Mouse (Mus musculus) MEL (cell line): Measurements from ENCODE around the gene Btg1.

Source experiments
- CTCF ChIP-seq, 3 experiments: IDR thresholded peaks in 2 of 3; conservative IDR thresholded peaks in 1 of 3; 2 replicates each; pipeline ENCODE4 v1.5.1; 2011 to 2012; ENCODE audit warnings: low read length in 3 of 3, low read depth in 2 of 3, mild to moderate bottlenecking in 2 of 3, improper control_type of control experiment in 1 of 3, inconsistent platforms in 1 of 3, mixed read lengths in 1 of 3, moderate library complexity in 1 of 3; ENCODE audit not compliant: control insufficient read depth in 1 of 3, insufficient read depth in 1 of 3, poor library complexity in 1 of 3, severe bottlenecking in 1 of 3
- JUND ChIP-seq: IDR thresholded peaks from 2 replicates; pipeline ENCODE4 v1.6.1; 2011; ENCODE audit warnings: low read depth, mild to moderate bottlenecking, improper control_type of control experiment, low read length
- KAT2A ChIP-seq: conservative IDR thresholded peaks from 2 replicates; pipeline ENCODE4 v1.6.1; 2012; ENCODE audit warnings: low read depth, low read length, improper control_type of control experiment, inconsistent platforms
- POLR2A ChIP-seq, 2 experiments: IDR thresholded peaks; 2 replicates each; pipeline ENCODE4 v1.6.1; 2011 to 2012; ENCODE audit warnings: low read length in 2 of 2, mild to moderate bottlenecking in 2 of 2, control low read depth in 1 of 2, improper control_type of control experiment in 1 of 2, low read depth in 1 of 2, moderate library complexity in 1 of 2; ENCODE audit not compliant: control insufficient read depth in 1 of 2, insufficient read depth in 1 of 2, poor library complexity in 1 of 2
- USF1 ChIP-seq: IDR thresholded peaks from 2 replicates; pipeline ENCODE4 v1.6.1; 2014; ENCODE audit warnings: low read depth, mild to moderate bottlenecking, inconsistent platforms, low read length, improper control_type of control experiment, moderate library complexity

DNA sequence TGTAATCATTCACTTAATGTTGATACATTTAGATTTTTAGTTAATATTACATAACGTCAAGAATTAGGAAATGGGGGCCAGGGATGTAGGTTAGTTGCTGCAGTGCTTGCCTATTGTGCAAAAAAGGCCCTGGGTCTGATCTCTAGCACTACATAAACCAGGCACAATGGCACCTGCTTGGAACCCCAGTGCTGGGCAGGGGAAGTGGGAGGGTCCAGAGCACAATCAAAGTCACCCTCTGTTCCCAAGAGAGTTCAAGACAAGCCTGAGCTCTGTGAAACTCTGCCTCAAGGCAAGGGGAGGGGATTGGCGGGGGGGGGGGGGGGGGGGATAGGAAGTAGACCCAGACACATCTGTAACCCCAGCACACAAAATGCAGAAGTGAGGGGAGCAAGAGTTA, 24.7 kb upstream of the Btg1 start:
- TF ChIP-seq CTCF (IDR thresholded peaks at IDR 0.05 in 2 of 3, conservative IDR thresholded peaks at IDR 0.05 in 1 of 3; ENCODE audit: control insufficient read depth in 1 of 3, insufficient read depth in 1 of 3, low read depth in 2 of 3, low read length in 3 of 3, poor library complexity in 1 of 3, severe bottlenecking in 1 of 3) (no peak), POLR2A (IDR thresholded peaks at IDR 0.05; ENCODE audit: control insufficient read depth in 1 of 2, insufficient read depth in 1 of 2, low read depth in 1 of 2, low read length in 2 of 2, poor library complexity in 1 of 2) (no peak), USF1 (no peak), JUND (no peak), KAT2A (no peak)
